Mouse (Mus musculus) naive thymus-derived CD4-positive, alpha-beta T cell, adult 2 months (primary cell): ENCODE results near the gene Slitrk2.

Experiments
- DNase-seq: peaks from one replicate; pipeline ENCODE4 v3.0.0-alpha.2; 2011; ENCODE audit warnings: low read depth

Gene Slitrk2

GRCm38 (mm10) chrX:66648911-66649620, at the start of gene Slitrk2:
TSS of gene Slitrk2 (plus strand) at chrX:66649318.
- DNase-seq = no peak

GRCm38 (mm10) chrX:66605490-66605889, 43.6 kb upstream of the Slitrk2 start:
- DNase-seq = no peak

GRCm38 (mm10) chrX:66652455-66653144, 3.5 kb downstream of the Slitrk2 start:
- DNase-seq = no peak

- DNase-seq = no peak
Observed at GRCm38 (mm10) chrX:66657365-66657764, 8.2 kb downstream of the Slitrk2 start.

- no peak for DNase-seq
Observed at GRCm38 (mm10) chrX:66676959-66677358, 27.8 kb downstream of the Slitrk2 start.

GRCm38 (mm10) chrX:66678646-66679045, 29.5 kb downstream of the Slitrk2 start:
- DNase-seq = no peak
